Mouse (Mus musculus) ES-Bruce4 (cell line): ENCODE data around the gene Klhdc7b. TPM values are rescaled to one million over a fixed set of nuclear protein-coding genes. Genes with fewer than 3 reads are reported as not detected.

Experiments
- H3K27ac ChIP-seq: 2 replicates; pipeline ENCODE4 v1.5.1; 2012; ENCODE audit warnings: low read length, inconsistent platforms; ENCODE audit not compliant: insufficient read depth
- H3K27me3 ChIP-seq: 2 replicates; pipeline ENCODE4 v1.6.1; 2012; ENCODE audit warnings: mild to moderate bottlenecking, low read length, inconsistent platforms; ENCODE audit not compliant: control insufficient read depth, poor library complexity, insufficient read depth, severe bottlenecking
- H3K36me3 ChIP-seq: 2 replicates; pipeline ENCODE4 v1.6.1; 2012; ENCODE audit warnings: inconsistent platforms, mild to moderate bottlenecking, low read length, moderate library complexity; ENCODE audit not compliant: control insufficient read depth, poor library complexity, insufficient read depth, severe bottlenecking
- H3K4me1 ChIP-seq: one replicate; pipeline ENCODE4 v1.8.1; 2011; ENCODE audit warnings: low read length; ENCODE audit not compliant: control insufficient read depth, insufficient read depth
- H3K4me3 ChIP-seq: 2 replicates; pipeline ENCODE4 v1.5.1; 2011; ENCODE audit warnings: low read depth, mild to moderate bottlenecking, low read length
- H3K9ac ChIP-seq: 2 replicates; pipeline ENCODE4 v1.6.1; 2012; ENCODE audit warnings: low read depth, mild to moderate bottlenecking, inconsistent platforms; ENCODE audit not compliant: poor library complexity, severe bottlenecking
- H3K9me3 ChIP-seq: replicated peaks from 2 replicates; pipeline ENCODE4 v1.6.1; 2012; ENCODE audit warnings: mild to moderate bottlenecking, low read length, inconsistent platforms; ENCODE audit not compliant: control insufficient read depth, poor library complexity, insufficient read depth, severe bottlenecking
- CTCF ChIP-seq: IDR thresholded peaks from one replicate; pipeline ENCODE4 v1.8.1; 2011; ENCODE audit warnings: low read depth, low read length
- EP300 ChIP-seq: IDR thresholded peaks from 2 replicates; pipeline ENCODE4 v1.6.1; 2011; ENCODE audit warnings: low read depth, low read length; ENCODE audit not compliant: insufficient read depth
- POLR2A ChIP-seq: IDR thresholded peaks from one replicate; pipeline ENCODE4 v1.8.1; 2011; ENCODE audit warnings: low read length; ENCODE audit not compliant: insufficient read depth
- polyA plus RNA-seq: library from polyadenylated mRNA; stranded (reverse); fragments of >200 nt; gene quantifications from 2 replicates; pipeline ENCODE4 v1.2.4, GENCODE M21; 2011; ENCODE audit warnings: low read depth; ENCODE audit not compliant: missing spikeins, insufficient read depth, insufficient read length

Klhdc7b gene
- polyA plus RNA-seq = not detected in 2 replicates

- peak within 1 kb of the TSS; percentile 59 for H3K4me3 ChIP-seq
- H3K27ac ChIP-seq = no peak within 1 kb of the TSS
- TF ChIP-seq CTCF (no peak), EP300 (no peak), POLR2A (no peak)
- H3K36me3 ChIP-seq = no peaks in the 10 kb centered on the region
- no peaks in the 10 kb centered on the region for H3K9me3 ChIP-seq
- H3K9ac ChIP-seq = peak within 1 kb of the TSS; percentile 45
- H3K27me3 ChIP-seq = no peaks in the 10 kb centered on the region
- no peaks in the 10 kb centered on the region for H3K4me1 ChIP-seq
These were observed at the start of gene Klhdc7b for GRCm38 (mm10) chr15:89384617-89385016. Gene Klhdc7b (plus strand): TSS chr15:89384917.

GRCm38 (mm10) chr15:89336422-89336821 lies 48.3 kb upstream of the Klhdc7b start:
- H3K4me1 ChIP-seq = no peaks in the 10 kb centered on the region
- H3K9ac ChIP-seq = no peak overlapping the region
- no peak for TF ChIP-seq CTCF
- TF ChIP-seq POLR2A = no peak
- TF ChIP-seq EP300 = no peak
- H3K27ac ChIP-seq = no peak overlapping the region
- no peaks in the 10 kb centered on the region for H3K9me3 ChIP-seq
- no peaks in the 10 kb centered on the region for H3K27me3 ChIP-seq
- no peaks in the 10 kb centered on the region for H3K36me3 ChIP-seq
- H3K4me3 ChIP-seq = peak overlapping the region; percentile 82

GRCm38 (mm10) chr15:89339696-89340095 lies 45.0 kb upstream of the Klhdc7b start:
- Histone ChIP-seq H3K36me3 (no peaks in the 10 kb centered on the region), H3K27ac (no peak overlapping the region), H3K4me3 (no peak overlapping the region), H3K9me3 (no peaks in the 10 kb centered on the region), H3K9ac (no peak overlapping the region), H3K27me3 (no peaks in the 10 kb centered on the region), H3K4me1 (no peaks in the 10 kb centered on the region)
- no peak for TF ChIP-seq EP300
- no peak for TF ChIP-seq CTCF
- no peak for TF ChIP-seq POLR2A

GRCm38 (mm10) chr15:89340136-89340535 lies 44.6 kb upstream of the Klhdc7b start:
- Histone ChIP-seq H3K4me3 (no peak overlapping the region), H3K4me1 (no peaks in the 10 kb centered on the region), H3K9ac (no peak overlapping the region), H3K36me3 (no peaks in the 10 kb centered on the region), H3K27ac (no peak overlapping the region), H3K27me3 (no peaks in the 10 kb centered on the region), H3K9me3 (no peaks in the 10 kb centered on the region)
- TF ChIP-seq POLR2A = no peak

- H3K27ac ChIP-seq = no peak overlapping the region
- no peaks in the 10 kb centered on the region for H3K36me3 ChIP-seq
- TF ChIP-seq EP300 (no peak), CTCF (peak; percentile 37)
- no peaks in the 10 kb centered on the region for H3K4me1 ChIP-seq
- no peak overlapping the region for H3K4me3 ChIP-seq
- no peaks in the 10 kb centered on the region for H3K9me3 ChIP-seq
- H3K9ac ChIP-seq = no peak overlapping the region
- no peaks in the 10 kb centered on the region for H3K27me3 ChIP-seq
These were observed 43.0 kb upstream of the Klhdc7b start for GRCm38 (mm10) chr15:89341678-89342077.

DNA sequence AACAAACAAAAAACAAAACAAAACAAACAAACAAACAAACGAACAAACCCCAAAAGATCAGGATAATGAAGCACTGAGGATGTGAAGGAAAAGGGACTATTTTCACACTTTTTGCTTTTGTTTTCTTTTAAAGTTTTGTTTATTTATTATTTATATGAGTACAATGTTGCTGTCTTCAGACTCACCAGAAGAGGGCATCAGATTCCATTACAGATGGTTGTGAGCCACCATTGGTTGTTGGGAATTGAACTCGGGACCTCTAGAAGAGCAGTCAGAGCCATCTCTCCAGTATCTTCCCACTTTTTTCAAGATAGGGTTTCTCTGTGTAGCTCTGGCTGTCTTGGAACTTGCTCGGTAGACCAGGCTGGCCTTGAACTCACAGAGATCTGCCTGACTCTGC lies 41.4 kb upstream of the Klhdc7b start:
- H3K4me3 ChIP-seq = no peak overlapping the region
- H3K27me3 ChIP-seq = no peaks in the 10 kb centered on the region
- no peaks in the 10 kb centered on the region for H3K9me3 ChIP-seq
- H3K27ac ChIP-seq = no peak overlapping the region
- H3K4me1 ChIP-seq = no peaks in the 10 kb centered on the region
- H3K9ac ChIP-seq = no peak overlapping the region
- no peaks in the 10 kb centered on the region for H3K36me3 ChIP-seq
- TF ChIP-seq CTCF (peak; percentile 7), POLR2A (no peak)

- Histone ChIP-seq H3K27me3 (no peaks in the 10 kb centered on the region), H3K27ac (no peak overlapping the region), H3K9me3 (no peaks in the 10 kb centered on the region), H3K36me3 (no peaks in the 10 kb centered on the region), H3K4me3 (no peak overlapping the region), H3K9ac (no peak overlapping the region), H3K4me1 (peaks cover 2% of the 10 kb centered on the region)
- TF ChIP-seq EP300 = no peak
- TF ChIP-seq CTCF = no peak
- TF ChIP-seq POLR2A = no peak
These were observed 34.3 kb upstream of the Klhdc7b start for GRCm38 (mm10) chr15:89350447-89350846.
